Mouse (Mus musculus): ENCODE results near the gene Zfp65. TPM values are rescaled to one million over a fixed set of nuclear protein-coding genes. Genes with fewer than 3 reads are reported as not detected.
"Not testable (repeated sequence)": the region's sequence is repeated elsewhere in the genome, so short reads cannot be mapped to it uniquely, and the experiment has no call there.

Gene Zfp65
- polyA plus RNA-seq, 1 experiment from 2014 or later, result 8.0 TPM

- no peaks in the 10 kb centered on the region for H3K36me3 ChIP-seq
- peaks cover 7% of the 10 kb centered on the region for H3K4me1 ChIP-seq
- H3K9ac ChIP-seq (replicated peaks), result peak overlapping the region; percentile 78
- no peaks in the 10 kb centered on the region for H3K27me3 ChIP-seq
- H3K9me3 ChIP-seq, result no peaks in the 10 kb centered on the region
- ATAC-seq (ENCODE audit: low FRiP score, low read depth), result peak; percentile 96
- 0 out of 2 replicates have a peak overlapping the region, but pooled peaks have one; percentile 32 for H3K27ac ChIP-seq (replicated peaks)
- 0% methylated on average over 17 of the region's 17 CpGs for WGBS
- H3K4me2 ChIP-seq (replicated peaks), result peak overlapping the region; percentile 64
- peak overlapping the region; percentile 83 for H3K4me3 ChIP-seq
These were observed 5.0 kb downstream of the Zfp65 start for GRCm38 (mm10) chr13:67723848-67724479.

DNA sequence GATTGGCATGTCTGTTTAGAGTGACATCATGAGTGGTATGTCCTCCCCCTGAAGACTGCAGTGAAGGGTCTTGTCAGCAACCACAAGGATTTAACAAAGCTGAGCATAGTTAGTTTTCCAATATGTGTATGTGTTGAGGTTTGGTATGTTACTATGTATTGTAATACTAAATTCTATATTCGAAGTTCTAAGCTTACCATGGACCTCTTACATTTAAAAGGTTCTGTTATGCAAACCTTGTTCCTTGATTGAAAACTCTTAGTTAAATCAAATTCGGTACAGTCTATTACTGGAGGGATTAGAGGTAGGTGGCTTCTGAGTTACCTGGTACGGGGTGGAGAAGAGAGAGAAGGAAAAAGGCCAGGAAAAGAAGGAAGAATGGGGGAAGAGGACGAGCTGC, 42.0 kb downstream of the Zfp65 start, which contains the start of gene Zfp738:
TSS of gene Zfp738 (minus strand) at position 101 of the 400 bp plus-strand sequence.
- 83% methylated on average over 4 of the region's 4 CpGs for WGBS
- Histone ChIP-seq H3K27ac (replicated peaks) (no peak within 1 kb of the TSS), H3K9ac (replicated peaks) (no peak within 1 kb of the TSS), H3K9me3 (no peaks in the 10 kb centered on the region), H3K4me1 (0 out of 2 replicates have a peak, but pooled peaks cover 3% of the 10 kb centered on the region), H3K27me3 (no peaks in the 10 kb centered on the region), H3K4me3 (no peak within 1 kb of the TSS), H3K4me2 (replicated peaks) (no peak within 1 kb of the TSS), H3K36me3 (no peaks in the 10 kb centered on the region)
- ATAC-seq (ENCODE audit: low FRiP score, low read depth), result no peak

DNA sequence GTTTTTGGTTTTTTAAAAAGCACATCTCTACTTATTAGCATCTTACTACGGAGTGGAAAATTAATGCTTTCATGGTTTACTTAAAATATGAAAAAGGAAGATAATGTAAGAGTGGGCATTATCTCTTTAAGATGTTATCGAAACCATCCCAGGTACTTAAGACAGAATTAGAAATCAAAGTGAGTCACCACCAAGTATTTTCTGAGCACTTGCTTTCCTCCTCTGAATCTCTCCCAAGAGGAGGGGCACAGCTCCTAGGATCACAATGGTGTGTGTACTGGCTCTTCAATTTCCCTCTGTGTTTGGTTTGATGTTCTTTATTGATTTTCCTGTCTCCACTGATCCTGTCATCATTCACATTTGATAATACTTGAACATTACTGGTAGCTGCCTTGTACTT, 45.1 kb downstream of the Zfp65 start:
- not testable (repeated sequence) for H3K9me3 ChIP-seq; H3K36me3 ChIP-seq; H3K27ac ChIP-seq (replicated peaks); H3K27me3 ChIP-seq; H3K4me1 ChIP-seq
- Histone ChIP-seq H3K4me3 (peak overlapping the region; percentile 76), H3K4me2 (replicated peaks) (peak overlapping the region; percentile 77), H3K9ac (replicated peaks) (0 out of 2 replicates have a peak overlapping the region, but pooled peaks have one; percentile 75)
- peak; percentile 45; the same call in 1 of the 2 replicates for ATAC-seq (ENCODE audit: low FRiP score, low read depth)
- WGBS, result 78% methylated on average over 2 of the region's 2 CpGs

- Histone ChIP-seq H3K9ac (replicated peaks) (peak overlapping the region; percentile 75), H3K4me2 (replicated peaks) (peak overlapping the region; percentile 77), H3K4me3 (peak overlapping the region; percentile 76)
- not testable (repeated sequence) for H3K36me3 ChIP-seq; H3K9me3 ChIP-seq; H3K4me1 ChIP-seq; H3K27ac ChIP-seq (replicated peaks); H3K27me3 ChIP-seq
- peak; percentile 100 for ATAC-seq (ENCODE audit: low FRiP score, low read depth)
- 15% methylated on average over 16 of the region's 16 CpGs for WGBS
These were observed 45.8 kb downstream of the Zfp65 start for GRCm38 (mm10) chr13:67682959-67683735.

DNA sequence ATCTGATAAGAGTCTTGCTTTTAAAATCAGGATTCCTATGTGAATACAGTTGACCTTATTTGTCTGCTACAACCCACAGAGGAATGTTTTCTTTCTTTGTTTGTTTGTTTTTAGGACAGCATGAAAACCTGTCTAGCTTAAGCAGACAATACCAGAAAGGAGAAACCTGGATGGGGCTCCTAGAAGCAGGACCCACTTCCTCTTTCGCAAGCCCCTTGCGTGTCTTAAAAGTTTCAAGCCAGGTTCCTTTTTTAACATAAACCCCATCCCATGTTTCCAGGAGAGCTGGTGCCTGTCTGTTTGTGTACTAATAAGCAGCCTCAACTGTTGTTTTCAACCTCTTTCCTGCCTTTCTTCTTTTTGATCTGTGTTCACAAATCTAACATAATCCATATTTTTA, 54.1 kb downstream of the Zfp65 start:
- no peaks in the 10 kb centered on the region for H3K4me1 ChIP-seq
- H3K9ac ChIP-seq (replicated peaks), result no peak overlapping the region
- no peaks in the 10 kb centered on the region for H3K9me3 ChIP-seq
- 95% methylated on average over 2 of the region's 2 CpGs for WGBS
- no peak overlapping the region for H3K4me2 ChIP-seq (replicated peaks)
- no peak overlapping the region for H3K4me3 ChIP-seq
- H3K36me3 ChIP-seq, result peaks cover 6% of the 10 kb centered on the region
- H3K27ac ChIP-seq (replicated peaks), result no peak overlapping the region
- ATAC-seq (ENCODE audit: low FRiP score, low read depth), result no peak
- H3K27me3 ChIP-seq, result no peaks in the 10 kb centered on the region

Other genes starting within 250 kb of the Zfp65 start
- 2.0 and 2.7 TPM in 2 replicates for gene Zfp874b, start 244.9 kb downstream of the Zfp65 start, polyA plus RNA-seq (2016; fragmentation: Nextera tagmentation; extraction: Ambion mirVana)
- 16.7 and 16.8 TPM in 2 replicates for gene Zfp58, start 228.6 kb downstream of the Zfp65 start, polyA plus RNA-seq (2016; fragmentation: Nextera tagmentation; extraction: Ambion mirVana)
- gene Gm26965, start 203.0 kb downstream of the Zfp65 start, polyA plus RNA-seq (2016; fragmentation: Nextera tagmentation; extraction: Ambion mirVana), result 0.22 and 0.46 TPM in 2 replicates
- 32.7 and 36.7 TPM in 2 replicates for gene Zfp87, start 203.0 kb downstream of the Zfp65 start, polyA plus RNA-seq (2016; fragmentation: Nextera tagmentation; extraction: Ambion mirVana)
- 17.7 and 19.6 TPM in 2 replicates for gene Zfp748, start 175.3 kb downstream of the Zfp65 start, polyA plus RNA-seq (2016; fragmentation: Nextera tagmentation; extraction: Ambion mirVana)
- gene Zfp729b, start 119.5 kb downstream of the Zfp65 start, polyA plus RNA-seq (2016; fragmentation: Nextera tagmentation; extraction: Ambion mirVana), result 3.4 and 4.1 TPM in 2 replicates
- gene Gm49345, start 91.4 kb downstream of the Zfp65 start, polyA plus RNA-seq (2016; fragmentation: Nextera tagmentation; extraction: Ambion mirVana), result 0.29 TPM in 1 of 2 replicates, not detected in the other
- gene Zfp729a, start 91.4 kb downstream of the Zfp65 start, polyA plus RNA-seq (2016; fragmentation: Nextera tagmentation; extraction: Ambion mirVana), result 3.0 and 4.7 TPM in 2 replicates
- 16.7 and 17.4 TPM in 2 replicates for gene Zfp738, start 42.1 kb downstream of the Zfp65 start, polyA plus RNA-seq (2016; fragmentation: Nextera tagmentation; extraction: Ambion mirVana)
- gene Zfp85, start 26.1 kb upstream of the Zfp65 start, polyA plus RNA-seq (2016; fragmentation: Nextera tagmentation; extraction: Ambion mirVana), result 7.0 and 7.3 TPM in 2 replicates
- 2.7 and 3.8 TPM in 2 replicates for gene Zfp493, start 50.5 kb upstream of the Zfp65 start, polyA plus RNA-seq (2016; fragmentation: Nextera tagmentation; extraction: Ambion mirVana)
- gene Zfp273, start 84.6 kb upstream of the Zfp65 start, polyA plus RNA-seq (2016; fragmentation: Nextera tagmentation; extraction: Ambion mirVana), result 9.2 and 9.5 TPM in 2 replicates
- 2.9 and 4.3 TPM in 2 replicates for gene Gm10037, start 101.9 kb upstream of the Zfp65 start, polyA plus RNA-seq (2016; fragmentation: Nextera tagmentation; extraction: Ambion mirVana)
- not detected in 2 replicates for gene BC048507, start 134.2 kb upstream of the Zfp65 start, polyA plus RNA-seq (2016; fragmentation: Nextera tagmentation; extraction: Ambion mirVana)